Mouse (Mus musculus) testis, adult 2 months (tissue): ENCODE measurements around the gene Slc39a5.

Experiments
- CTCF ChIP-seq: fragments of 200-500 bp; IDR thresholded peaks from 2 replicates; pipeline ENCODE4 v1.5.1; 2012; ENCODE audit warnings: low read depth, mild to moderate bottlenecking, inconsistent platforms, low read length, moderate library complexity; ENCODE audit not compliant: control insufficient read depth, insufficient read depth, insufficient replicate concordance
- POLR2A ChIP-seq: fragments of 200-500 bp; IDR thresholded peaks from 2 replicates; pipeline ENCODE4 v1.6.1; 2012; ENCODE audit warnings: low read depth, mild to moderate bottlenecking, inconsistent platforms, low read length, moderate library complexity; ENCODE audit not compliant: control insufficient read depth

DNA sequence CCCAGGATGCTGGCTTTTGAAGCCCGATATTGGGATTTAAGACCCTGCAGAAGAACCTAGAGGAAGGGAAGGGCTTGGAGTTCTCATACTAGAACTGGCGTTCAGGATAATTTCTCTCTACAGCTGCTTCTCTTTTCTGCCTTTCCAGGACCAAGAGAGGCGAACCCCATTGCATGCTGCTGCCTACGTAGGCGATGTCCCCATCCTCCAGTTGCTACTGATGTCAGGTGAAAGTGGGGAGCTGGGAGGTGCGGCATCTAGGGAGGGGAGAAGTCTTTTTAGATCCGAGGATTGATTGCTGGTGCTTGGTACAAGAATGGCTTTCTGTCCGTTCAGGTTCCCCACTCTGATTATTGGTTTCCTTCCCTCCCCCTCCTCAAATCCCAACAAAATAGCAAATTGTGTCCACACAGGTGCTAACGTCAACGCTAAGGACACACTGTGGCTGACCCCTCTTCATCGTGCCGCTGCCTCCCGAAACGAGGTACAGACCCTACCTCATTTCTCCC is 23.0 kb downstream of the Slc39a5 start:
- TF ChIP-seq CTCF: no peak
- TF ChIP-seq POLR2A: no peak
